Mouse (Mus musculus) lung, embryonic 16.5 days (tissue): ENCODE measurements at regions not wholly inside any gene's neighbourhood (a gene's known extent, or its start where the extent isn't known, plus 50 kb on each side); places are given as distances from the start of the nearest gene placed in this dataset.

Experiments used
- ATAC-seq: fragments of 200-750 bp; cut with Nextera tagmentation; 2 replicates; pipeline ENCODE4 v1.8.0; 2017; ENCODE audit warnings: low read depth, mild to moderate bottlenecking, moderate library complexity
- H3K27ac ChIP-seq: fragments of 300-500 bp; sonication (generic); 2 replicates; pipeline ENCODE4 v1.5.1; 2014; ENCODE audit warnings: mild to moderate bottlenecking, control low read depth, low read length
- H3K27me3 ChIP-seq: fragments of 300-500 bp; sonication (generic); 2 replicates; pipeline ENCODE4 v1.6.1; 2014; ENCODE audit warnings: low read depth, low read length, mixed read lengths; ENCODE audit not compliant: control insufficient read depth, insufficient read depth
- H3K36me3 ChIP-seq: fragments of 300-500 bp; sonication (generic); 2 replicates; pipeline ENCODE4 v1.6.1; 2014; ENCODE audit warnings: low read length; ENCODE audit not compliant: control insufficient read depth, insufficient read depth
- H3K4me1 ChIP-seq: fragments of 300-500 bp; sonication (generic); replicated peaks from 2 replicates; pipeline ENCODE4 v1.6.1; 2014; ENCODE audit warnings: low read length, mixed read lengths; ENCODE audit not compliant: control insufficient read depth, insufficient read depth
- H3K4me2 ChIP-seq: fragments of 300-500 bp; sonication (generic); 2 replicates; pipeline ENCODE4 v1.6.1; 2014; ENCODE audit warnings: low read depth, low read length, control low read depth
- H3K4me3 ChIP-seq: fragments of 300-500 bp; sonication (generic); 2 replicates; pipeline ENCODE4 v1.5.1; 2014; ENCODE audit warnings: mild to moderate bottlenecking, low read length, control low read depth
- H3K9ac ChIP-seq: fragments of 300-500 bp; sonication (generic); 2 replicates; pipeline ENCODE4 v1.6.1; 2014; ENCODE audit warnings: low read length, control low read depth
- H3K9me3 ChIP-seq: fragments of 300-500 bp; sonication (generic); 2 replicates; pipeline ENCODE4 v1.6.1; 2016; ENCODE audit warnings: low read length; ENCODE audit not compliant: control insufficient read depth
- WGBS: fragments of 180-500 bp; shearing (Covaris S2); extraction: QIAGEN DNeasy Blood & Tissue Kit; methylation state at CpG from one replicate; pipeline ENCODE4 v1.1.7; 2014; 5-methylcytosine and 5-hydroxymethylcytosine counted together

DNA sequence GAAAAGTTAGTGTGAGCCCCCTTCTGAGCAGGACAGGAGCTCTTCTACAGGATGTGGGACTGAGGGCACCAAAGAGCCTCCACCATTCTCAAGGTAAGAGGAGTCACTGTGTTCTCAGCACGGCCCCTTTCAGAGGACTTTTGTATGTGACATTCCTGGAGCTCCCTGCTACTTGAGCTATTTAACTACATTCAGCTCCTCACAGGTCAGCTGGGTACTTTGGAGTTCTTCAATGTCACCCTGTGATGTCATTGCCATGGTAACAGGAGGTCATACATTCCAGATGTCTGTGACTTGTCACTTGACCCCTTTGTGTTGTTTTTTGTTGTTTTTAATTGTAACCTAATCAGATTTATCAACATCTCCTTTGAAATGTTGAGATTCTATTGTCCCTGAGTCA, 122.9 kb upstream of the Gm15217 start:
- Histone ChIP-seq H3K4me1 (peaks cover 10% of the 10 kb centered on the region; the same call in 1 of the 2 replicates), H3K4me2 (no peak overlapping the region), H3K27ac (no peak overlapping the region), H3K27me3 (no peaks in the 10 kb centered on the region), H3K4me3 (no peak overlapping the region), H3K9ac (no peak overlapping the region), H3K9me3 (no peaks in the 10 kb centered on the region), H3K36me3 (no peaks in the 10 kb centered on the region)
- no peak for ATAC-seq
- 39% methylated on average over 1 of the region's 1 CpGs for WGBS

DNA sequence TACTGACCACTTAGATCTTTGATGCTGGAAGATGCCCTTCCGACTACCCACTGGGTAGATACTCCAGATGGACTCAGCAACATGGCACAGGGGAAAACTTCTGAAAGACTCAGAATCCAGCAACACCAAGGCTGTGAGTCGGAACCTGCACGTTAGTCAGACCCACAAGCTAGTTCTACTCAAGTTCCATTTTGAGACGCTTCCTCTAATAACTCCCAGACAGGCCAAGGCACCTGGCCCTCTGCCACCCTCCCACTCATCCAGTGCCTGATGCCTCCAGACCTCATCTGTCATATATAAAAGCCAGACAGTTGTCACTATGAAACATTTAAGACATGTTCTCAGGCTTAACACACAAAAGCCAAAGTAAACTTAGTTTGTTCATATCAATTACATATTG, 121.9 kb upstream of the Gm15217 start:
- no peak overlapping the region for H3K4me3 ChIP-seq
- H3K27ac ChIP-seq = no peak overlapping the region
- H3K4me2 ChIP-seq = no peak overlapping the region
- H3K36me3 ChIP-seq = no peaks in the 10 kb centered on the region
- peaks cover 10% of the 10 kb centered on the region; the same call in 1 of the 2 replicates for H3K4me1 ChIP-seq
- 52% methylated on average over 4 of the region's 4 CpGs for WGBS
- no peak overlapping the region for H3K9ac ChIP-seq
- no peaks in the 10 kb centered on the region for H3K27me3 ChIP-seq
- H3K9me3 ChIP-seq = no peaks in the 10 kb centered on the region
- ATAC-seq = no peak

- H3K36me3 ChIP-seq = no peaks in the 10 kb centered on the region
- no peaks in the 10 kb centered on the region for H3K27me3 ChIP-seq
- H3K4me3 ChIP-seq = no peak overlapping the region
- 39% methylated on average over 7 of the region's 7 CpGs for WGBS
- no peak overlapping the region for H3K4me2 ChIP-seq
- ATAC-seq = no peak
- H3K9me3 ChIP-seq = no peaks in the 10 kb centered on the region
- H3K4me1 ChIP-seq = peaks cover 10% of the 10 kb centered on the region; the same call in 1 of the 2 replicates
- no peak overlapping the region for H3K27ac ChIP-seq
- H3K9ac ChIP-seq = no peak overlapping the region
These were observed 120.7 kb upstream of the Gm15217 start for GRCm38 (mm10) chr14:46258551-46258950.

DNA sequence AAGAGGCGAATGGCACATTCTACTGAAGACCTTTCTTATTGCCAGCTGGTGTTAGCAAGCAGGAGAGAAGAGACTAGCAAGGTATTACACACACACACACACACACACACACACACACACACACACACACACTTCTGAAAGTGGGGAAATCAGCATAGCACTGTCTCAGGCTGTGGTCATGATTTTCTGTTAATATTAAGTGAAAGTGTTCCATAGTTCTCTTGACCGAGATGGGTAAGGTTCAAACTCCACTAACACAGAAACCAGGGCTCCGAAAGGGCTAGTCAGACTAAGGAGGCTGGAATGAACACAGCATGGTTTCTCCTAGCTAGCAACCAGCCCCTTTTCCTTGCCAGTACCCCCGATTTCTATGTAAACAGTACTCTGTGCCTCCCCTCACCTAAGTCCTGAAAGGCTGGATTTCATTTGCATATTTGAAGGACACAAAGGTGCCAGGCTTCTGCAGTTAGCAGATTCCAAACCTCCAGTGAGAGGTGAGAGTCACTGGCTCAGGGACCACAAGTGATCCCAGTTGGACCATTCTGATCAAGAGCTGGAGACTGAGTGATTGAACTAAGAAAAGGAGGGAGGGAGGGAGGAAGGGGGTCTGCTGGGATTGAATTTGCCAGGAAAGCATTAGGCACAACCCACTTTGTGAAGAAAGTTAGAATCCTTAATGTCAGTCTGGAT, 118.8 kb upstream of the Gm15217 start:
- Histone ChIP-seq H3K27me3 (no peaks in the 10 kb centered on the region), H3K9ac (no peak overlapping the region), H3K36me3 (no peaks in the 10 kb centered on the region), H3K27ac (no peak overlapping the region), H3K4me2 (no peak overlapping the region), H3K4me1 (peaks cover 7% of the 10 kb centered on the region; the same call in 1 of the 2 replicates), H3K9me3 (no peaks in the 10 kb centered on the region), H3K4me3 (no peak overlapping the region)
- 68% methylated on average over 4 of the region's 4 CpGs for WGBS
- ATAC-seq = no peak

DNA sequence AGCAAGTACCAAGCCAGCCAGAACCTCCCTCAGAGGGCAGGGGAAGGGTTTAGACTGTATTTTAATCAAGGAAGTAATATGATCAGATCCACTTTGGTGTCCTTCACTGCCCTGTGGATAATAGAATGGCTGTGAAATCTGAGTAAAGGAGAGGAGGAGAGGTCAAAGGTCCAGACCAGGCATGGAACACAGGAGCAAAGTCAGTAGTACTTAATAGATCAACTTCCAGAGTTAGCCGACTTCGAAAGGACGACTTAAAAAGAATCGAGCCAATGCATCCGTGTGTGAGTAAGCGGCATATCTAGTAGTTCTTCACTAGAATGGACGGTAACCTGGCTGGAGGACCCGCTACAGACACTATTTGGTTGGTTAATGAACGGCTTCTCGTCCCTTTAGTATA, 103.8 kb upstream of the Gm15217 start:
- no peak overlapping the region for H3K27ac ChIP-seq
- H3K4me3 ChIP-seq = no peak overlapping the region
- H3K27me3 ChIP-seq = no peaks in the 10 kb centered on the region
- H3K4me1 ChIP-seq = no peaks in the 10 kb centered on the region
- H3K9ac ChIP-seq = no peak overlapping the region
- no peak for ATAC-seq
- 88% methylated on average over 10 of the region's 10 CpGs for WGBS
- no peak overlapping the region for H3K4me2 ChIP-seq
- no peaks in the 10 kb centered on the region for H3K9me3 ChIP-seq
- no peaks in the 10 kb centered on the region for H3K36me3 ChIP-seq

GRCm38 (mm10) chr14:46276926-46277831, 102.0 kb upstream of the Gm15217 start:
- WGBS = 56% methylated on average over 6 of the region's 6 CpGs
- peak; percentile 61 for ATAC-seq
- Histone ChIP-seq H3K4me3 (no peak overlapping the region), H3K9me3 (no peaks in the 10 kb centered on the region), H3K9ac (no peak overlapping the region), H3K4me1 (no peaks in the 10 kb centered on the region), H3K36me3 (no peaks in the 10 kb centered on the region), H3K27ac (peak overlapping the region; percentile 66), H3K27me3 (no peaks in the 10 kb centered on the region), H3K4me2 (no peak overlapping the region)

DNA sequence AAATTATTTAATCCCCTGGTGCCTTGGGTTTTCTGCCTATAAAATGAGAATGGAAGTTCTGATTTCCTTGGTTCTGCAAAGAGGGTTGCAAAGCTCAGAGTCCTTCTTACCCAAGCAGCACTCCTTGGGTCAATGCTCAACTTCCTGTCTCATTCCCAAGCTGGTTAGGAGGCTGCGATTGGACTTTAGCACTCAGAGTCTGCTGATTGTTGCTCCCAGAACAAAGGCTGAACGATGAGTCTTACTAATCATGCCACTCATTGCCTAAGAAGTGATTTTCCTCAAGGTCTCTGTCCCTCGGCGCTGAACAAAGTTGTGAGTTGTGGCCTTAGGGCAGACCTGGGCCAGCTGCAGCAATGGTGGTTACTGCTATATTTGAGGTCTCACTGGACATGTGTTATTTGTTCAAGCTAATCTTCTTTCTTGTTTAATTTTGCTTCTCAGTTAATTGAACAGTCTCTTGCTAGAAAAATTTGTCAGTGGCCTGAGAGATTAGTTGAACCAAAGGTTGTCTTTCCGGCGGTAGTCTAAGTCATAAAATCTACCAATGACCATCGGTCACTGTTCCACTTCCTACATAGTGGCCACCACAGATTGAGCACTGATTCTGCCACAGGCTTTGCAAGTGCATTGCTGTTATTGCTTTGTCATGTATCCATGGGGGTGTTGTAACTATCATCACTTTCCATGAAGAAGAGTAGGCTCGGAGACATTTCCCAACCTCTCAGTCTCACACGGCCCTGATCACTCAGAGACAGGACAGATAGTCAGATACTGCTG, 101.2 kb upstream of the Gm15217 start:
- H3K27ac ChIP-seq = peak overlapping the region; percentile 66
- no peaks in the 10 kb centered on the region for H3K9me3 ChIP-seq
- ATAC-seq = no peak
- WGBS = 81% methylated on average over 9 of the region's 9 CpGs
- no peak overlapping the region for H3K4me3 ChIP-seq
- no peak overlapping the region for H3K9ac ChIP-seq
- no peaks in the 10 kb centered on the region for H3K4me1 ChIP-seq
- H3K4me2 ChIP-seq = no peak overlapping the region
- H3K36me3 ChIP-seq = no peaks in the 10 kb centered on the region
- no peaks in the 10 kb centered on the region for H3K27me3 ChIP-seq

DNA sequence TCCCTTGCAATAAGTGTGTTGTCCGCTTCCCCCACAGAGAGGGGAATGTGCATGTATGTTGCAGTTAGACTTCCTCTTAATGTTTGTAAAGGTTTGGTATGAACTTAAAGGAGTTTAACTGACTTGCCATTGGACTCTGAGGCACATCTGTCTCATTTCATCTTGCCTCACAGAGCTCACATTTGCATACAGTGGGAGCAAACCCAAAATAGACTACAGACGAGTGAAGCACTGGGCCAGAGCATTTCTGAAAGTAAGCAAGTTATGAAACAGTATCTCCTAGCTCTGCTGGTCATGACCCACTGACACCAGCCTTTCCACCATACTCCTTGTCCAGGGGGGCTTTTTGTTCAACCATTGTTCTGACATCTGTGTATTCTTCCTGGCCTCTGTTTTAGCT, 86.8 kb upstream of the Gm15217 start:
- WGBS = 56% methylated on average over 2 of the region's 2 CpGs
- Histone ChIP-seq H3K27ac (no peak overlapping the region), H3K4me1 (peaks cover 8% of the 10 kb centered on the region; the same call in 1 of the 2 replicates), H3K36me3 (no peaks in the 10 kb centered on the region), H3K9me3 (0 out of 2 replicates have a peak, but pooled peaks cover 2% of the 10 kb centered on the region), H3K9ac (no peak overlapping the region), H3K4me3 (no peak overlapping the region), H3K27me3 (no peaks in the 10 kb centered on the region), H3K4me2 (no peak overlapping the region)
- ATAC-seq = no peak

DNA sequence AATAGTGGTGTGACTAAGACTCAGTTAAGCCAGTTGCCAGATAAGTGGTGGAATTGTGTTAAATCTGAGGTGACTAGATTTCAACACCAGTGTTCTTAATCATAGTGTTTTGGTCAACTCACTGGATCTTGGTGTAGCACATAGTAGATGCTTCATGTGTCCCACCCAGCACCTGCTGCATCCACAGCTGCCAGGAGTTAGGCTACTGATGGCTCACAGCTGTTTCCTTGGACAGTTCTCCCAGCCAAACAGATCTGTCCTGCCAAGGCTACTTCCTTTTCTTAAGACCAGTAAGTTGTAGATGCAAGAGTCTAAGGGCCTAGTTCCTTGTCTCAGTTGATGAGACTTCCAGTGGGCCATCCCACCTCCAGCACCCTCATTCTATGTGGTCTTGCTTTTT, 82.9 kb upstream of the Gm15217 start:
- Histone ChIP-seq H3K9me3 (0 out of 2 replicates have a peak, but pooled peaks cover 2% of the 10 kb centered on the region), H3K27ac (no peak overlapping the region), H3K27me3 (no peaks in the 10 kb centered on the region), H3K4me3 (no peak overlapping the region), H3K9ac (no peak overlapping the region), H3K36me3 (no peaks in the 10 kb centered on the region), H3K4me1 (peaks cover 10% of the 10 kb centered on the region; the same call in 1 of the 2 replicates), H3K4me2 (no peak overlapping the region)
- no peak for ATAC-seq
